Mouse (Mus musculus) frontal cortex, adult 2 months (tissue): ENCODE measurements around the gene Ybx2. TPM values are rescaled to one million over a fixed set of nuclear protein-coding genes. Genes with fewer than 3 reads are reported as not detected.

ENCODE experiments used
- DNase-seq, 2 experiments: peaks; one replicate each; pipeline ENCODE4 v3.0.0; 2022; ENCODE audit warnings: low spot score in 1 of 2; ENCODE audit errors: extremely low spot score in 1 of 2
- polyA plus RNA-seq: library from polyadenylated mRNA; depleted of rRNA; stranded (reverse); fragments of >200 nt; gene quantifications from 2 replicates; pipeline ENCODE4 v1.2.3, GENCODE M21; 2012; rRNA removed

The Ybx2 gene
- polyA plus RNA-seq: 20.1 and 20.6 TPM in 2 replicates

GRCm38 (mm10) chr11:69935137-69935879 is at the start of gene Ybx2:
Ybx2 (plus strand) TSS chr11:69935796.
- DNase-seq: peak; percentile 75 to 87

- no peak for DNase-seq
Observed at GRCm38 (mm10) chr11:69886907-69887635, 48.5 kb upstream of the Ybx2 start.

GRCm38 (mm10) chr11:69891482-69891881 is 44.1 kb upstream of the Ybx2 start:
- DNase-seq: peak in 1 of 2 experiments; percentile 20

GRCm38 (mm10) chr11:69894671-69895070 is 40.9 kb upstream of the Ybx2 start:
- no peak for DNase-seq

- DNase-seq: no peak
Observed at GRCm38 (mm10) chr11:69895291-69895690, 40.3 kb upstream of the Ybx2 start, which contains the start of gene Acap1. Acap1 (minus strand) TSS chr11:69895539.

- no peak for DNase-seq
Observed at GRCm38 (mm10) chr11:69899870-69900269, 35.7 kb upstream of the Ybx2 start.

GRCm38 (mm10) chr11:69900471-69901405 is 34.9 kb upstream of the Ybx2 start, which contains the start of the genes 2810408A11Rik and Neurl4:
2810408A11Rik (minus strand) TSS chr11:69900987.
Neurl4 (plus strand) TSS chr11:69901072.
- peak; percentile 86 to 93 for DNase-seq

GRCm38 (mm10) chr11:69901406-69901846 is 34.2 kb upstream of the Ybx2 start:
- DNase-seq: peak; percentile 98

- no peak for DNase-seq
Observed at GRCm38 (mm10) chr11:69901993-69902392, 33.6 kb upstream of the Ybx2 start.

- DNase-seq: no peak
Observed at GRCm38 (mm10) chr11:69902972-69903371, 32.6 kb upstream of the Ybx2 start.

GRCm38 (mm10) chr11:69904311-69904710 is 31.3 kb upstream of the Ybx2 start:
- DNase-seq: no peak

GRCm38 (mm10) chr11:69908645-69909044 is 27.0 kb upstream of the Ybx2 start:
- DNase-seq: no peak

GRCm38 (mm10) chr11:69909174-69909573 is 26.4 kb upstream of the Ybx2 start:
- DNase-seq: no peak

- no peak for DNase-seq
Observed at GRCm38 (mm10) chr11:69910177-69910576, 25.4 kb upstream of the Ybx2 start.

GRCm38 (mm10) chr11:69910781-69911560 is 24.6 kb upstream of the Ybx2 start:
- DNase-seq: no peak

GRCm38 (mm10) chr11:69911701-69912100 is 23.9 kb upstream of the Ybx2 start:
- no peak for DNase-seq

GRCm38 (mm10) chr11:69912716-69913530 is 22.7 kb upstream of the Ybx2 start:
- DNase-seq: no peak

GRCm38 (mm10) chr11:69913554-69914371 is 21.8 kb upstream of the Ybx2 start, which contains the start of gene Gps2:
Gps2 (plus strand) TSS chr11:69913888.
- DNase-seq: peak; percentile 88 to 96
